Mouse (Mus musculus) urinary bladder, postnatal 36 days (tissue): ENCODE measurements around the gene Itm2a.

Source experiments
- DNase-seq, 2 experiments: peaks; one replicate each; pipeline ENCODE4 v3.0.0; 2022; ENCODE audit warnings: low spot score in 2 of 2, mixed read lengths in 1 of 2

The Itm2a gene

DNA sequence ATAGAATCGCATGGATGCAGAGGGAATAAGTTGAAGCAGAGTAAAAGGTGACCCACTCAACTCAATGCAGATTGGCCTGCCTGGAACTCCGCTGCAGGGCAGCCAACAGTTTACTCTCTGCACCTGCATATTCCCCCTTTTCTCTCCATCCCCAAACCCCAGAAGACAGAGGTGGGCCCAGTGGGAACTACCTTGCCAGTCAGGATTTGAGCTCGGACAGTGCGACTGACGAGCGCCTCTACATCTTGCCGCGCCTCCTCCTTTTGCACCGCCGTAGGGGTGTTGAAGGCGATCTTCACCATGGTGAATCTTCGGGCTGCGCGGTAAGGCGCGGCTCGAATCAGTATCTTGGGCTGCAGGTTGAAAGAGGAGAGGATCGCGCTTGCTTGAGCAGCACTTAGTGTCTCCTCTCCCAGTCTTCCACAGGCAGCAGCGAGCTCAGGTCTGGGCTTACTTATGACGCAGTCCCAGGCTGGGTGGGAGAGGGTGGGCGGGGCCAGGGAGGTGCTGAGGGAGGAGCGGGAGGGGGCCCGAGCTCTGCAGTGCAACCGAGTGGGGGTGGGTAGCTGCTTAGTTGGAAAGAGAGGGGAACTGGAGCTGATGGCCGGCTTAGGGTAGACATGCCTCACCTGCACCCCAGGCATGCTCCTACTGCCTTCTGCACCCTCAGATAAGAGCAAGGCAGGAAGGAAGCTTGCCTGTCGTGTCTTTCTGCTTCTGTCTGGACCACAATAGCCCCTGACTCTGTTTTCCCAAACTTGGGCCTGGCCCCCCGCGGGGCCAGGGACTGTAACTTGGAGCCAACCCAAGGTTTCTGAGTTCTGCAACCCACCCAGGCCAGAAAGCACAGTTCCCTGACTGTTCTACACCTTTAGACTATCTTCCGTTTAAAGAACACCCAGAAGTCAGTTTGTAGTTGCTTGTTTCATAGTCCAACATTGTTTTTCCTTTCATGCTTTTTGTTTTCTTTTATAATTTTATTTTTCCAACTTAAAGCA lies at the start of gene Itm2a:
Gene Itm2a, minus strand, starts transcription at position 462 of the 998 bp plus-strand sequence.
- peak; percentile 0 to 5 for DNase-seq

DNA sequence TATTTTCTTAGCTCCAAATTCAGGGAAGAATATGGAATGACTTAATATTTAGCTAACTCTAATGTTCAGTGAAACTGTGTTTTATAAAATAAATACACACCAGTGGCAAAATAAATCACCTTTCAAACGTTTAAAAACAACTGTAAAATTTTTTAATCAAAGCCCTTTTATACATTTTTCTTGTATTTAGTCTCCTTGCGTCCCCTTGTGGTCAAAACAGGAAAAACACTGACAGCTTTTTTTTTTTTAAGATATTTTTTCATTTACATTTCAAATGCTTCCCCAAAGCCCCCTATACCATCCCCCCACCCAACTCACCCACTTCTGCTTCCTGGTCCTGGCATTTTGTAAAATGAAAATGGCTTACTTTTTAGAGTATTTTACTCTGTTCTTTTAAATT lies 32.7 kb upstream of the Itm2a start:
- no peak for DNase-seq

DNA sequence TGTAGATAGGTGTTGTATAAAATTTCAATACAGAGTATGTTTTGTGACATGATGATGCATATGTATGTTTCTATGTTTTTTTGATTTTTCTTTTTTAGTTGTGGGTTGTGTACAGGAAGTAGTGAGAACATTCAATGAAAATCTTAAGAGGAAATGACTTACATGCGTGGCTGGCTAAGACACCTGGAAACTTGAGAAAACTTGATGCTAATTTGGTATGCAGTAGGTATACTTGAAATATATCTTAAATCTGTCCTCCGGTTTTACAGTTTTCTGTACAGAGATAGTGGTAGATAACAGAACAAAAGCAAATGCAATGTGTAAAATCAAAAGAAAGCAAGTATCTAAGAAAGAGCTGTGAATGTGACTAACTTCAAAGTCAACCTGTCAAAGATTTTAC lies 18.1 kb upstream of the Itm2a start:
- DNase-seq = no peak

DNA sequence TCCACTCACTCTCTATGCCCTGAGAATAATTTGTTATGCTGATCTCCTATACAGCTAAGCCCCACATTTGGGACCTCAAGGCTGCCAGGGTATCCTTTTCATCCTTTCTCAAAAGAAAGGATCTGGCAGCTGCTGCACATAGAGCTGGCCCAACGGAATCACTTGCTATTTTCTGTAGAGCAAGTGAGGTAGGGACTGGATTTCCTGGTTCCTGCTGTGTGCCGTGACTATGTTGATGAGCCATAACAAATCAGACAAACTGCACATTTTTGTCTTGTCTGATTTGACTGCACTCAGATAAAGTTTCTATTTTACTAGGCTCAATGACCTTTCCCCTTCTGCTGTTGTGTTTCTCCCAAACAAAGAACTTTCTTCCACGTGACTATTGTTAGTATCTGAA lies 14.2 kb upstream of the Itm2a start:
- no peak for DNase-seq

DNA sequence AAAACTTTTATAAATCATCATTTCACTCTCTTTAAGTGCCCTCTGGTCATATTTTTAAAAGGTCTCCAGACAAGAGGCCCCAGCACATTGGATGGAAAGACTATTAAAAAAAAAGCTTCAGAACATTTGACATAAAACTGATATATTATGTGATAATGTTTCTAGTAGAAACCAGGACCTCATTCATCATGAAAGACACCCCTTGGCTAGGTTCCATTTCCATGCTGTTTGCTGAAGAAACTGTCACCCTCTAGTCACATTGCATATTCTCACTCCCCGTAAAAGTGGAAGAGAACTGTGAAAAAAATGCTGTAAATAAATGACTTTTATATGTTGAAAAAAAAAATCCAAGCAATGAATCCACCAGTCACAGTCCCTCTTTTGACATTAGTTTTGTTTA lies 12.8 kb upstream of the Itm2a start:
- no peak for DNase-seq

DNA sequence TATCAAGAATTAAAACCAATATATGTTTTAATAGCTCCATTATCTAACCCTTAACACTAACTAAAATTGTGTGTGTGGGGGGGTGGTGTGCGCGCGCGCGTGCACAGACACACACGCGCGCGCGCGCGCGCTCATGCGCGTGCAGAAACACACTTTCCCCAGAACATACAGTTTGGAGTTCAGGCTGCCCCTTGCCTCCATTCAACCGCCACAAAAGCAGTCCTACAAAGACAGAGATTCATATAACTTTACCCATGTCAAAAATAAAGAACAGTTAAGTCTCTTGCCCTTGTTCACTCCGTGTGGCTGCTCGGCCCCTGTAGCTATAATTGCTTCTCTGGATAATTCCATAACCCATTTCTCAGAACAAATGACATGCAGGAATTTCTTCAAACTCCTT lies 695 bp downstream of the Itm2a start:
- no peak for DNase-seq

DNA sequence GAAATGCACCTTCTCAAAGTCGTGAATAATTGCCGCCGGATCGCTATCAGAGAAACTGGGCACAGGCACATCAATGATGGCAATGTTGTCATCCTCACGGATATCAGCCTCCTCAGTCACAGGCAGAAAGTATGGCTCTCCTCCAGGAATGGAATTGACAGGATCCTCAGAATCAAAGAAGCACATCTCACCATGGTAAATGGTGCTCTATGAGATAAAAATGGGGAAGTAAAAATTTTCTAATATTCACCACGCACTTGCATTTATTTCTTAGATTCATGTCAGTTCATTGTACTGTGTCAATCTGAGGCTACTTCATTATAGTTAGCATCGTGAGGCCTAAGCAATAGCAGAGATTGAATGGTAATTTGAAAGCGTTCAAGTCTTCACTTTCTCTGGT lies 4.1 kb downstream of the Itm2a start:
- DNase-seq = no peak

DNA sequence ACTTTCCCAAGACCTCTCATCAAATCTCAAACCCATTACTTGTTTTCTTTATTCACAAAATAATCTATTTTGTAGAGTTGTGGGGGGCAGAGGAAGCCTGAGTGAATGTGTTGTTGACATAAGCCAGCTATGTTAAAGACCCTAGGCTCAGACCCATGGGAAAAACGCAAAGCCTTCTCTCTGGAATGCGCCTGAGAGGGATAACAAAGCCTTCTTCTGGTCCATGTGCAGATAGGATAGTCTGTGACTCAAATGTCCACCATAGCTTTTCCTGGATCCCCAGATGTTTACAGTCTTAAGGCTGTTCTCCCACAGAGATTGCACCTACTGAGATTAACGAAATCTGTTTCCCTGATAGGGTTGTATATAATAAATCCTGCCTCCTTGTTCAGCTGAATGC lies 9.9 kb downstream of the Itm2a start:
- no peak for DNase-seq

DNA sequence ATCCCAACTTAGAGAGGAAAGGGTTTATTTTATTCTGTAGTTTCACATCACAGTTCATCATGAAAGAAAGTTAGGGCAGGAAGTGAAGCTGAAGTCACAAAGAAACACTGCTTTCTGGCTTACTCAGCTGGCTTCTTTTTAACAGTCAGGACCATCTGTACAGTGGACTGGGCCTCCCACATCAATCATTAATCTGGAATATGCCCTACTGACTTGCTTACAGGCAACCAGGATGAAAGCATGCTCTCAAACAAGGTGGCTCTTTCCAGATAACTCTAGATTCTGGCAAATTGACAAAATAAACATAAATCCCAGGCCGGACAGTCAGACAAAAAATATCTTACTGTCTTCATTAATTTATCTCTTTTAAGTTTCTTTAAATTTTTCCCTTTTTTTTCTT lies 27.8 kb downstream of the Itm2a start:
- no peak for DNase-seq
